Mouse (Mus musculus) intestine, embryonic 14.5 days (tissue): ENCODE results near the gene Sytl2. TPM values are rescaled to one million over a fixed set of nuclear protein-coding genes. Genes with fewer than 3 reads are reported as not detected.

Source experiments
- ATAC-seq: fragments of 200-750 bp; cut with Nextera tagmentation; replicated peaks from 2 replicates; pipeline ENCODE4 v1.8.0; 2017; ENCODE audit warnings: low read depth, moderate number of reproducible peaks, moderate TSS enrichment, moderate library complexity; ENCODE audit not compliant: low FRiP score, low TSS enrichment
- DNase-seq: peaks from one replicate; pipeline ENCODE4 v3.0.0-alpha.2; 2018; ENCODE audit warnings: low spot score
- H3K27ac ChIP-seq: fragments of 300-500 bp; sonication (generic); 2 replicates; pipeline ENCODE4 v1.5.1; 2014; ENCODE audit warnings: low read depth, mild to moderate bottlenecking, control low read depth
- H3K27me3 ChIP-seq: fragments of 300-500 bp; sonication (generic); replicated peaks from 2 replicates; pipeline ENCODE4 v1.6.1; 2014; ENCODE audit warnings: low read length, control low read depth; ENCODE audit not compliant: control insufficient read depth, insufficient read depth
- H3K36me3 ChIP-seq: fragments of 300-500 bp; sonication (generic); 2 replicates; pipeline ENCODE4 v1.6.1; 2014; ENCODE audit warnings: low read length, control low read depth; ENCODE audit not compliant: control insufficient read depth, insufficient read depth
- H3K4me1 ChIP-seq: fragments of 300-500 bp; sonication (generic); replicated peaks from 2 replicates; pipeline ENCODE4 v1.6.1; 2014; ENCODE audit warnings: low read length, control low read depth, mixed read lengths; ENCODE audit not compliant: control insufficient read depth, insufficient read depth
- H3K4me2 ChIP-seq: fragments of 300-500 bp; sonication (generic); 2 replicates; pipeline ENCODE4 v1.6.1; 2014; ENCODE audit warnings: low read length
- H3K4me3 ChIP-seq: fragments of 300-500 bp; sonication (generic); 2 replicates; pipeline ENCODE4 v1.5.1; 2014; ENCODE audit warnings: low read depth, low read length, control low read depth, mixed read lengths
- H3K9ac ChIP-seq: fragments of 300-500 bp; sonication (generic); 2 replicates; pipeline ENCODE4 v1.6.1; 2014; ENCODE audit warnings: mild to moderate bottlenecking, low read length
- H3K9me3 ChIP-seq: fragments of 300-500 bp; sonication (generic); 2 replicates; pipeline ENCODE4 v1.6.1; 2016; ENCODE audit warnings: low read length, control low read depth; ENCODE audit not compliant: control insufficient read depth
- WGBS: fragments of 180-500 bp; shearing (Covaris S2); extraction: QIAGEN DNeasy Blood & Tissue Kit; methylation state at CpG from one replicate; pipeline ENCODE4 v1.1.7; 2014; 5-methylcytosine and 5-hydroxymethylcytosine counted together
- polyA plus RNA-seq: library from polyadenylated mRNA; unstranded; fragments of >200 nt; fragmentation: Nextera tagmentation; extraction: Ambion mirVana; gene quantifications from 2 replicates; pipeline ENCODE4 v1.2.1, GENCODE M21; 2014

Sytl2 gene
- polyA plus RNA-seq, 1 experiment from 2014 or later = 8.8 TPM

- H3K9me3 ChIP-seq = no peaks in the 10 kb centered on the region
- 71% methylated on average over 6 of the region's 6 CpGs for WGBS
- H3K4me1 ChIP-seq = peaks cover 13% of the 10 kb centered on the region
- DNase-seq = no peak
- no peak overlapping the region for H3K27ac ChIP-seq
- H3K36me3 ChIP-seq = no peaks in the 10 kb centered on the region
- no peak overlapping the region for H3K4me2 ChIP-seq
- H3K4me3 ChIP-seq = no peak overlapping the region
- no peak overlapping the region for H3K9ac ChIP-seq
- no peak for ATAC-seq
- no peaks in the 10 kb centered on the region for H3K27me3 ChIP-seq
Observed at GRCm38 (mm10) chr7:90370071-90370851, 68.2 kb downstream of the Sytl2 start.

- Histone ChIP-seq H3K4me1 (peaks cover 13% of the 10 kb centered on the region), H3K9me3 (no peaks in the 10 kb centered on the region), H3K27ac (peak overlapping the region; percentile 62), H3K27me3 (no peaks in the 10 kb centered on the region), H3K4me3 (no peak overlapping the region), H3K9ac (no peak overlapping the region), H3K4me2 (no peak overlapping the region), H3K36me3 (no peaks in the 10 kb centered on the region)
- WGBS = 19% methylated on average over 4 of the region's 4 CpGs
- ATAC-seq (no peak), DNase-seq (no peak)
Observed at GRCm38 (mm10) chr7:90372804-90373203, 70.8 kb downstream of the Sytl2 start.

- H3K4me1 ChIP-seq = no peaks in the 10 kb centered on the region
- ATAC-seq (no peak), DNase-seq (no peak)
- no peak overlapping the region for H3K27ac ChIP-seq
- H3K27me3 ChIP-seq = no peaks in the 10 kb centered on the region
- 74% methylated on average over 2 of the region's 2 CpGs for WGBS
- H3K9ac ChIP-seq = no peak overlapping the region
- H3K4me3 ChIP-seq = no peak overlapping the region
- H3K4me2 ChIP-seq = no peak overlapping the region
- no peaks in the 10 kb centered on the region for H3K36me3 ChIP-seq
- no peaks in the 10 kb centered on the region for H3K9me3 ChIP-seq
Observed at GRCm38 (mm10) chr7:90384411-90384810, 82.4 kb downstream of the Sytl2 start.

- 16% methylated on average over 8 of the region's 8 CpGs for WGBS
- H3K4me2 ChIP-seq = peak overlapping the region; percentile 8; the same call in 1 of the 2 replicates
- no peaks in the 10 kb centered on the region for H3K4me1 ChIP-seq
Observed at GRCm38 (mm10) chr7:90386885-90387459, 84.9 kb downstream of the Sytl2 start.

GRCm38 (mm10) chr7:90389765-90390164 is 87.7 kb downstream of the Sytl2 start:
- Histone ChIP-seq H3K4me3 (no peak overlapping the region), H3K9ac (no peak overlapping the region), H3K27ac (no peak overlapping the region), H3K9me3 (no peaks in the 10 kb centered on the region), H3K36me3 (no peaks in the 10 kb centered on the region), H3K4me2 (no peak overlapping the region), H3K4me1 (0 out of 2 replicates have a peak, but pooled peaks cover under 1% of the 10 kb centered on the region), H3K27me3 (no peaks in the 10 kb centered on the region)
- no peak for DNase-seq
- WGBS = 35% methylated on average over 3 of the region's 3 CpGs
- no peak for ATAC-seq

More at GRCm38 (mm10) chr7:90386885-90387459, 84.9 kb downstream of the Sytl2 start:
- no peaks in the 10 kb centered on the region for H3K36me3 ChIP-seq
- no peak overlapping the region for H3K27ac ChIP-seq
- no peak for DNase-seq
- H3K9ac ChIP-seq = no peak overlapping the region
- no peak overlapping the region for H3K4me3 ChIP-seq
- no peaks in the 10 kb centered on the region for H3K27me3 ChIP-seq
- ATAC-seq = no peak
- H3K9me3 ChIP-seq = no peaks in the 10 kb centered on the region

- Histone ChIP-seq H3K27me3 (no peaks in the 10 kb centered on the region), H3K4me1 (peaks cover 10% of the 10 kb centered on the region; the same call in 1 of the 2 replicates), H3K4me3 (no peak overlapping the region), H3K9me3 (no peaks in the 10 kb centered on the region), H3K9ac (no peak overlapping the region), H3K4me2 (no peak overlapping the region), H3K36me3 (no peaks in the 10 kb centered on the region), H3K27ac (no peak overlapping the region)
- 29% methylated on average over 4 of the region's 4 CpGs for WGBS
- no peak for DNase-seq
- ATAC-seq = no peak
Observed at GRCm38 (mm10) chr7:90395073-90395472, 93.0 kb downstream of the Sytl2 start.

- H3K4me3 ChIP-seq = no peak overlapping the region
- DNase-seq = no peak
- 32% methylated on average over 5 of the region's 5 CpGs for WGBS
- no peaks in the 10 kb centered on the region for H3K27me3 ChIP-seq
- peaks cover 10% of the 10 kb centered on the region; the same call in 1 of the 2 replicates for H3K4me1 ChIP-seq
- H3K27ac ChIP-seq = no peak overlapping the region
- H3K9me3 ChIP-seq = no peaks in the 10 kb centered on the region
- H3K36me3 ChIP-seq = no peaks in the 10 kb centered on the region
- H3K9ac ChIP-seq = no peak overlapping the region
- ATAC-seq = no peak
- no peak overlapping the region for H3K4me2 ChIP-seq
Observed at GRCm38 (mm10) chr7:90395928-90396327, 93.9 kb downstream of the Sytl2 start.

- Histone ChIP-seq H3K36me3 (no peaks in the 10 kb centered on the region), H3K9me3 (no peaks in the 10 kb centered on the region), H3K4me2 (no peak overlapping the region), H3K27ac (no peak overlapping the region), H3K4me1 (no peaks in the 10 kb centered on the region), H3K27me3 (no peaks in the 10 kb centered on the region), H3K9ac (no peak overlapping the region), H3K4me3 (no peak overlapping the region)
- 46% methylated on average over 3 of the region's 3 CpGs for WGBS
- ATAC-seq (no peak), DNase-seq (peak; percentile 78)
Observed at GRCm38 (mm10) chr7:90409934-90410333, 107.9 kb downstream of the Sytl2 start.
